Mouse (Mus musculus) brain, embryonic 14.5 days (tissue): ENCODE data around the gene Car14. TPM values are rescaled to one million over a fixed set of nuclear protein-coding genes. Genes with fewer than 3 reads are reported as not detected.
"Not testable (repeated sequence)": the region's sequence is repeated elsewhere in the genome, so short reads cannot be mapped to it uniquely, and the experiment has no call there.

Experiments used
- DNase-seq: peaks from one replicate; pipeline ENCODE4 v3.0.0-alpha.2; 2011; ENCODE audit warnings: low read depth
- CTCF ChIP-seq: fragments of 200-500 bp; IDR thresholded peaks from 2 replicates; pipeline ENCODE4 v1.5.1; 2012; ENCODE audit warnings: inconsistent platforms, mild to moderate bottlenecking, moderate library complexity, borderline replicate concordance; ENCODE audit not compliant: insufficient read depth, insufficient read length; ENCODE audit errors: extremely low read depth
- POLR2A ChIP-seq: fragments of 200-500 bp; IDR thresholded peaks from 2 replicates; pipeline ENCODE4 v1.6.1; 2012; ENCODE audit warnings: mild to moderate bottlenecking, inconsistent platforms, borderline replicate concordance; ENCODE audit not compliant: poor library complexity, insufficient read depth, insufficient read length, severe bottlenecking; ENCODE audit errors: extremely low read depth
- polyA plus RNA-seq: library from polyadenylated mRNA; depleted of rRNA; stranded (reverse); fragments of >200 nt; gene quantifications from 2 replicates; pipeline ENCODE4 v1.2.3, GENCODE M21; 2012; rRNA removed

Car14 gene
- polyA plus RNA-seq = 8.6 and 9.4 TPM in 2 replicates

- peak; percentile 47 for DNase-seq
- TF ChIP-seq CTCF (no peak), POLR2A (no peak)
Observed at GRCm38 (mm10) chr3:95904568-95904967, at the start of gene Car14. Gene Car14, minus strand, starts transcription at chr3:95904691.

- DNase-seq = no peak
- TF ChIP-seq CTCF = no peak
Observed at GRCm38 (mm10) chr3:95953522-95953921, 49.0 kb upstream of the Car14 start.

GRCm38 (mm10) chr3:95953023-95953422 is 48.5 kb upstream of the Car14 start:
- peak; percentile 73 for DNase-seq
- no peak for TF ChIP-seq CTCF
- TF ChIP-seq POLR2A = no peak

GRCm38 (mm10) chr3:95951566-95951965 is 47.1 kb upstream of the Car14 start:
- DNase-seq = not testable (repeated sequence)

GRCm38 (mm10) chr3:95950763-95951551 is 46.5 kb upstream of the Car14 start:
- peak; percentile 98 for DNase-seq
- TF ChIP-seq CTCF = no peak
- peak; percentile 79; the same call in 1 of the 2 replicates for TF ChIP-seq POLR2A

- DNase-seq = no peak
- TF ChIP-seq CTCF (no peak), POLR2A (no peak)
Observed at GRCm38 (mm10) chr3:95948325-95948724, 43.8 kb upstream of the Car14 start.

- DNase-seq = peak; percentile 35
- TF ChIP-seq POLR2A = no peak
- TF ChIP-seq CTCF = no peak
Observed at GRCm38 (mm10) chr3:95945731-95946240, 41.3 kb upstream of the Car14 start.

GRCm38 (mm10) chr3:95944742-95945141 is 40.3 kb upstream of the Car14 start:
- TF ChIP-seq CTCF = no peak
- no peak for TF ChIP-seq POLR2A
- no peak for DNase-seq

GRCm38 (mm10) chr3:95943226-95943625 is 38.7 kb upstream of the Car14 start:
- TF ChIP-seq POLR2A (no peak), CTCF (no peak)
- DNase-seq = no peak

- TF ChIP-seq POLR2A (no peak), CTCF (no peak)
- no peak for DNase-seq
Observed at GRCm38 (mm10) chr3:95942749-95943148, 38.3 kb upstream of the Car14 start.

- DNase-seq = no peak
Observed at GRCm38 (mm10) chr3:95938835-95939234, 34.3 kb upstream of the Car14 start.

GRCm38 (mm10) chr3:95938217-95938616 is 33.7 kb upstream of the Car14 start:
- no peak for DNase-seq
- no peak for TF ChIP-seq POLR2A
- TF ChIP-seq CTCF = no peak

More at GRCm38 (mm10) chr3:95938835-95939234, 34.3 kb upstream of the Car14 start:
- TF ChIP-seq POLR2A = no peak
- peak; percentile 43; the same call in 1 of the 2 replicates for TF ChIP-seq CTCF

- TF ChIP-seq CTCF (no peak), POLR2A (no peak)
- no peak for DNase-seq
Observed at GRCm38 (mm10) chr3:95934448-95934847, 30.0 kb upstream of the Car14 start.
